Mouse (Mus musculus) MEL (cell line): Measurements from ENCODE around the gene Epha10. TPM values are rescaled to one million over a fixed set of nuclear protein-coding genes. Genes with fewer than 3 reads are reported as not detected.

Experiments
- DNase-seq: peaks from one replicate; pipeline ENCODE4 v3.0.0; 2011; ENCODE audit warnings: low read depth, low spot score
- H3K27ac ChIP-seq: 2 replicates; pipeline ENCODE4 v1.5.1; 2012; ENCODE audit warnings: low read depth, mild to moderate bottlenecking, control low read depth, low read length, moderate library complexity; ENCODE audit not compliant: control insufficient read depth
- H3K27me3 ChIP-seq, 2 experiments: fragments of 150-350 bp in 1 of 2; sonication (generic) in 1 of 2; 2 replicates each; pipeline ENCODE4 v1.6.1; 2012; ENCODE audit warnings: low read length in 2 of 2, mild to moderate bottlenecking in 2 of 2, improper control_type of control experiment in 1 of 2, moderate library complexity in 1 of 2; ENCODE audit not compliant: insufficient read depth in 2 of 2, control insufficient read depth in 1 of 2
- H3K36me3 ChIP-seq, 2 experiments: 2 replicates each; pipeline ENCODE4 v1.6.1; 2012 to 2014; ENCODE audit warnings: low read length in 2 of 2, improper control_type of control experiment in 1 of 2, inconsistent platforms in 1 of 2, mild to moderate bottlenecking in 1 of 2; ENCODE audit not compliant: insufficient read depth in 2 of 2, control insufficient read depth in 1 of 2
- H3K4me1 ChIP-seq, 2 experiments: fragments of 150-350 bp in 1 of 2; sonication (generic) in 1 of 2; 2 replicates each; pipeline ENCODE4 v1.6.1; 2012; ENCODE audit warnings: low read length in 2 of 2, improper control_type of control experiment in 1 of 2, mild to moderate bottlenecking in 1 of 2; ENCODE audit not compliant: insufficient read depth in 2 of 2, control insufficient read depth in 1 of 2
- H3K4me3 ChIP-seq, 2 experiments: fragments of 150-350 bp in 1 of 2; sonication (generic) in 1 of 2; 2 replicates each; pipeline ENCODE4 v1.5.1; 2012; ENCODE audit warnings: low read depth in 2 of 2, low read length in 2 of 2, mild to moderate bottlenecking in 2 of 2, moderate library complexity in 2 of 2, control low read depth in 1 of 2, improper control_type of control experiment in 1 of 2; ENCODE audit not compliant: control insufficient read depth in 1 of 2, insufficient read depth in 1 of 2
- H3K79me2 ChIP-seq: 2 replicates; pipeline ENCODE4 v1.6.1; 2012; ENCODE audit warnings: mild to moderate bottlenecking, low read length, moderate library complexity; ENCODE audit not compliant: control insufficient read depth, poor library complexity, insufficient read depth
- H3K9ac ChIP-seq: 2 replicates; pipeline ENCODE4 v1.6.1; 2012; ENCODE audit warnings: low read depth, mild to moderate bottlenecking, control low read depth, low read length, moderate library complexity; ENCODE audit not compliant: control insufficient read depth, poor library complexity, severe bottlenecking
- H3K9me3 ChIP-seq: fragments of 150-350 bp; sonication (generic); replicated peaks from 2 replicates; pipeline ENCODE4 v1.6.1; 2012; ENCODE audit warnings: mild to moderate bottlenecking, low read length, improper control_type of control experiment, moderate library complexity; ENCODE audit not compliant: insufficient read depth
- BHLHE40 ChIP-seq: IDR thresholded peaks from 2 replicates; pipeline ENCODE4 v1.6.1; 2012; ENCODE audit warnings: low read depth, mild to moderate bottlenecking, inconsistent platforms, low read length, improper control_type of control experiment, borderline replicate concordance
- CHD2 ChIP-seq: IDR thresholded peaks from 2 replicates; pipeline ENCODE4 v1.6.1; 2011; ENCODE audit warnings: low read length, improper control_type of control experiment
- CTCF ChIP-seq, 3 experiments: IDR thresholded peaks in 2 of 3; conservative IDR thresholded peaks in 1 of 3; 2 replicates each; pipeline ENCODE4 v1.5.1; 2011 to 2012; ENCODE audit warnings: low read length in 3 of 3, low read depth in 2 of 3, mild to moderate bottlenecking in 2 of 3, improper control_type of control experiment in 1 of 3, inconsistent platforms in 1 of 3, mixed read lengths in 1 of 3, moderate library complexity in 1 of 3; ENCODE audit not compliant: control insufficient read depth in 1 of 3, insufficient read depth in 1 of 3, poor library complexity in 1 of 3, severe bottlenecking in 1 of 3
- E2F4 ChIP-seq: IDR thresholded peaks from 2 replicates; pipeline ENCODE4 v1.6.1; 2011; ENCODE audit warnings: low read depth, low read length, improper control_type of control experiment, borderline replicate concordance
- ELF1 ChIP-seq: IDR thresholded peaks from 2 replicates; pipeline ENCODE4 v1.6.1; 2014; ENCODE audit warnings: low read depth, mild to moderate bottlenecking, inconsistent platforms, low read length, improper control_type of control experiment, moderate library complexity
- GABPA ChIP-seq: IDR thresholded peaks from 2 replicates; pipeline ENCODE4 v1.6.1; 2012; ENCODE audit warnings: low read depth, mild to moderate bottlenecking, inconsistent platforms, low read length, improper control_type of control experiment, moderate library complexity
- GATA1 ChIP-seq: IDR thresholded peaks from 2 replicates; pipeline ENCODE4 v1.6.1; 2011; ENCODE audit warnings: low read depth, low read length, improper control_type of control experiment
- HCFC1 ChIP-seq: IDR thresholded peaks from 2 replicates; pipeline ENCODE4 v1.6.1; 2012; ENCODE audit warnings: low read depth, mild to moderate bottlenecking, inconsistent platforms, low read length, improper control_type of control experiment, moderate library complexity
- JUND ChIP-seq: IDR thresholded peaks from 2 replicates; pipeline ENCODE4 v1.6.1; 2011; ENCODE audit warnings: low read depth, mild to moderate bottlenecking, improper control_type of control experiment, low read length
- MAFK ChIP-seq: IDR thresholded peaks from 2 replicates; pipeline ENCODE4 v1.6.1; 2011; ENCODE audit warnings: low read depth, mild to moderate bottlenecking, low read length, improper control_type of control experiment, borderline replicate concordance
- MAX ChIP-seq: IDR thresholded peaks from 2 replicates; pipeline ENCODE4 v1.6.1; 2011; ENCODE audit warnings: low read length, improper control_type of control experiment
- MAZ ChIP-seq: IDR thresholded peaks from 2 replicates; pipeline ENCODE4 v1.6.1; 2012; ENCODE audit warnings: low read depth, mild to moderate bottlenecking, inconsistent platforms, low read length, improper control_type of control experiment
- MEF2A ChIP-seq: IDR thresholded peaks from 2 replicates; pipeline ENCODE4 v1.6.1; 2014; ENCODE audit warnings: low read depth, mild to moderate bottlenecking, inconsistent platforms, low read length, improper control_type of control experiment; ENCODE audit not compliant: poor library complexity, insufficient replicate concordance, severe bottlenecking; ENCODE audit errors: extremely low read depth
- MXI1 ChIP-seq: IDR thresholded peaks from 2 replicates; pipeline ENCODE4 v1.6.1; 2011; ENCODE audit warnings: mild to moderate bottlenecking, low read depth, low read length, improper control_type of control experiment
- MYB ChIP-seq: IDR thresholded peaks from 2 replicates; pipeline ENCODE4 v1.6.1; 2011; ENCODE audit warnings: mild to moderate bottlenecking, low read depth, low read length, improper control_type of control experiment
- MYC ChIP-seq: IDR thresholded peaks from 2 replicates; pipeline ENCODE4 v1.6.1; 2011; ENCODE audit warnings: low read depth, mild to moderate bottlenecking, low read length, improper control_type of control experiment, moderate library complexity
- NELFE ChIP-seq: IDR thresholded peaks from 2 replicates; pipeline ENCODE4 v1.6.1; 2011; ENCODE audit warnings: low read depth, low read length, improper control_type of control experiment
- NRF1 ChIP-seq: IDR thresholded peaks from 2 replicates; pipeline ENCODE4 v1.6.1; 2014; ENCODE audit warnings: low read depth, mild to moderate bottlenecking, inconsistent platforms, low read length, improper control_type of control experiment, moderate library complexity; ENCODE audit not compliant: poor library complexity, insufficient read depth, severe bottlenecking
- POLR2A ChIP-seq, 2 experiments: IDR thresholded peaks; 2 replicates each; pipeline ENCODE4 v1.6.1; 2011 to 2012; ENCODE audit warnings: low read length in 2 of 2, mild to moderate bottlenecking in 2 of 2, control low read depth in 1 of 2, improper control_type of control experiment in 1 of 2, low read depth in 1 of 2, moderate library complexity in 1 of 2; ENCODE audit not compliant: control insufficient read depth in 1 of 2, insufficient read depth in 1 of 2, poor library complexity in 1 of 2
- POLR2AphosphoS2 ChIP-seq: IDR thresholded peaks from 2 replicates; pipeline ENCODE4 v1.6.1; 2011; ENCODE audit warnings: low read length, improper control_type of control experiment
- POLR2AphosphoS5 ChIP-seq: IDR thresholded peaks from 2 replicates; pipeline ENCODE4 v1.6.1; 2012; ENCODE audit warnings: low read depth, borderline replicate concordance, mild to moderate bottlenecking, inconsistent platforms, low read length, moderate library complexity, mixed read lengths
- RCOR1 ChIP-seq: IDR thresholded peaks from 2 replicates; pipeline ENCODE4 v1.6.1; 2012; ENCODE audit warnings: low read depth, mild to moderate bottlenecking, inconsistent platforms, low read length, improper control_type of control experiment
- TAL1 ChIP-seq: IDR thresholded peaks from 2 replicates; pipeline ENCODE4 v1.6.1; 2012; ENCODE audit warnings: mild to moderate bottlenecking, inconsistent platforms, low read length, moderate library complexity, mixed read lengths
- TBP ChIP-seq: IDR thresholded peaks from 2 replicates; pipeline ENCODE4 v1.8.0; 2011; ENCODE audit warnings: low read depth, low read length, improper control_type of control experiment
- TCF12 ChIP-seq: IDR thresholded peaks from 2 replicates; pipeline ENCODE4 v1.6.1; 2014; ENCODE audit warnings: low read depth, mild to moderate bottlenecking, inconsistent platforms, low read length, improper control_type of control experiment, moderate library complexity
- UBTF ChIP-seq: IDR thresholded peaks from 2 replicates; pipeline ENCODE4 v1.6.1; 2012; ENCODE audit warnings: low read depth, mild to moderate bottlenecking, inconsistent platforms, low read length, improper control_type of control experiment, moderate library complexity, borderline replicate concordance; ENCODE audit not compliant: insufficient read depth
- USF1 ChIP-seq: IDR thresholded peaks from 2 replicates; pipeline ENCODE4 v1.6.1; 2014; ENCODE audit warnings: low read depth, mild to moderate bottlenecking, inconsistent platforms, low read length, improper control_type of control experiment, moderate library complexity
- ZC3H11A ChIP-seq: IDR thresholded peaks from 2 replicates; pipeline ENCODE4 v1.6.1; 2012; ENCODE audit warnings: low read depth, mild to moderate bottlenecking, inconsistent platforms, low read length, improper control_type of control experiment
- ZMIZ1 ChIP-seq: IDR thresholded peaks from 2 replicates; pipeline ENCODE4 v1.6.1; 2012; ENCODE audit warnings: low read depth, mild to moderate bottlenecking, inconsistent platforms, low read length, improper control_type of control experiment, moderate library complexity
- ZNF384 ChIP-seq: IDR thresholded peaks from 2 replicates; pipeline ENCODE4 v1.6.1; 2012; ENCODE audit warnings: low read depth, mild to moderate bottlenecking, inconsistent platforms, low read length, improper control_type of control experiment
- polyA plus RNA-seq, 2 experiments: library from polyadenylated mRNA; stranded (reverse) in 1 of 2; unstranded in 1 of 2; fragments of >175 nt in 1 of 2; fragments of >200 nt in 1 of 2; gene quantifications; 2 replicates each; pipeline versions ENCODE4 v1.2.1 to v1.2.4; 2012; ENCODE audit warnings: low replicate concordance in 2 of 2, low read depth in 1 of 2; ENCODE audit not compliant: insufficient read length in 2 of 2, insufficient read depth in 1 of 2, missing spikeins in 1 of 2
- total RNA-seq: library from RNA; depleted of rRNA; stranded (reverse); fragments of 300-350 nt; gene quantifications from 2 replicates; pipeline ENCODE4 v1.2.3, GENCODE M21; 2012

The Epha10 gene
- total and polyA plus RNA-seq, 3 experiments, result not detected

- Histone ChIP-seq H3K9me3 (no peaks in the 10 kb centered on the region), H3K9ac (no peak overlapping the region), H3K27me3 (no peaks in the 10 kb centered on the region), H3K27ac (no peak overlapping the region), H3K4me3 (no peak overlapping the region), H3K36me3 (no peaks in the 10 kb centered on the region), H3K79me2 (no peaks in the 10 kb centered on the region), H3K4me1 (no peaks in the 10 kb centered on the region)
- no peak for DNase-seq
- TF ChIP-seq POLR2A (IDR thresholded peaks at IDR 0.05; ENCODE audit: control insufficient read depth in 1 of 2, insufficient read depth in 1 of 2, low read depth in 1 of 2, low read length in 2 of 2, poor library complexity in 1 of 2), result no peak
- TF ChIP-seq RCOR1, result no peak
- TF ChIP-seq NRF1, result no peak
- TF ChIP-seq MAFK, result no peak
- TF ChIP-seq TCF12, result no peak
- TF ChIP-seq CTCF (IDR thresholded peaks at IDR 0.05 in 2 of 3, conservative IDR thresholded peaks at IDR 0.05 in 1 of 3; ENCODE audit: control insufficient read depth in 1 of 3, insufficient read depth in 1 of 3, low read depth in 2 of 3, low read length in 3 of 3, poor library complexity in 1 of 3, severe bottlenecking in 1 of 3), result no peak
- no peak for TF ChIP-seq UBTF
- TF ChIP-seq MAX, result no peak
- TF ChIP-seq MXI1, result no peak
- TF ChIP-seq NELFE, result no peak
- TF ChIP-seq E2F4, result no peak
- TF ChIP-seq BHLHE40, result no peak
- no peak for TF ChIP-seq JUND
- TF ChIP-seq CHD2, result no peak
- no peak for TF ChIP-seq ZMIZ1
- no peak for TF ChIP-seq GABPA
- no peak for TF ChIP-seq MEF2A
- TF ChIP-seq GATA1, result no peak
- TF ChIP-seq MYC, result no peak
- TF ChIP-seq TAL1, result no peak
Measured at GRCm38 (mm10) chr4:124957284-124957683, 76.6 kb downstream of the Epha10 start.

- no peak overlapping the region for H3K4me3 ChIP-seq
Measured at GRCm38 (mm10) chr4:124959062-124959461, 78.4 kb downstream of the Epha10 start.

More at GRCm38 (mm10) chr4:124959062-124959461, 78.4 kb downstream of the Epha10 start:
- H3K9me3 ChIP-seq, result no peaks in the 10 kb centered on the region
- H3K36me3 ChIP-seq, result no peaks in the 10 kb centered on the region
- TF ChIP-seq BHLHE40 (no peak), POLR2A (IDR thresholded peaks at IDR 0.05; ENCODE audit: control insufficient read depth in 1 of 2, insufficient read depth in 1 of 2, low read depth in 1 of 2, low read length in 2 of 2, poor library complexity in 1 of 2) (no peak), CHD2 (no peak), ELF1 (no peak), TAL1 (no peak), E2F4 (no peak), POLR2AphosphoS5 (no peak), POLR2AphosphoS2 (no peak), TBP (no peak), ZC3H11A (no peak), MEF2A (no peak), UBTF (no peak), MYB (no peak), HCFC1 (no peak), ZNF384 (no peak), MAFK (no peak), USF1 (no peak), NRF1 (no peak), MAZ (no peak), MYC (no peak)
- no peak overlapping the region for H3K9ac ChIP-seq
- H3K27me3 ChIP-seq, result no peaks in the 10 kb centered on the region
- no peaks in the 10 kb centered on the region for H3K79me2 ChIP-seq
- no peak overlapping the region for H3K27ac ChIP-seq
- H3K4me1 ChIP-seq, result no peaks in the 10 kb centered on the region
- DNase-seq, result no peak
